Mouse (Mus musculus): ENCODE results near the gene Snx1. TPM values are rescaled to one million over a fixed set of nuclear protein-coding genes. Genes with fewer than 3 reads are reported as not detected.

Snx1 gene
- total RNA-seq, 2 experiments from 2014 or later: 55.2 to 56.4 TPM

DNA sequence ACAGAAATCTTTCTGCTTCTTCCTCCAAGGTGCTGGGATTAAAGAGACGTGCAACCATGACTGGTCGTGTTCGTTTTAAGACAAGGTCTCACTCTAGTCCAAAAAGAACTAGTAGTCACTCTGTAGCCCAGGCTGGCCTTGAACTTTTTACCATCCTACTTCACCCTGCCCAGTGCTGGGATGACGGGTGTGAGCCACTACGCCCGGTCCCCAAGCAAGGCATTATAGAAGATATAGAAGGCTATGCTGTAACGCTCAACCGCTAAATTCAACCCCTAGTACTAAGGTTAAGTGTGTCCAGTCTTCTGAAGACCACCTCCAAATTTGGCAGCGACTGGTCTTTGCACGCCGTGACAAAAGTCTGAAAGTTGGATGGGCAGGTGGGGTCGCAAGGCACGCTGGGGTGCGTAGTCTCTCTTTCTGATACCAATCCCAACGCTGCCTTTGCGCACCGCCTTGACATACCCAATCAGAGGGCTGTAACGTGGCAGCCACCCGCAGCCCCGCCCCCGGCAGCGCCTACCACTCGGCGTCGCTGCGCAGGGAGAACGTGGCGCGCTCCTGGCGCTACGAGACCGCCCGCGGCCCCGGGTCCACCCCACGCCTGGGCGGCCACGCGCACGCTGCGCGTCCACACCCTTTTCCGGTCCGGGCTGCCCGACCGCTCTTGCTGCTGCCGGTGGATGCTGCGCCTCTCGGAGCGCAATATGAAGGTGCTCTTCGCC is 66.6 kb downstream of the Snx1 start, which contains the start of gene Ppib:
Ppib (plus strand) TSS at position 640 of the 725 bp plus-strand sequence.
- peak; percentile 95 to 98 for DNase-seq (ENCODE audit: low spot score in 2 of 2)

DNA sequence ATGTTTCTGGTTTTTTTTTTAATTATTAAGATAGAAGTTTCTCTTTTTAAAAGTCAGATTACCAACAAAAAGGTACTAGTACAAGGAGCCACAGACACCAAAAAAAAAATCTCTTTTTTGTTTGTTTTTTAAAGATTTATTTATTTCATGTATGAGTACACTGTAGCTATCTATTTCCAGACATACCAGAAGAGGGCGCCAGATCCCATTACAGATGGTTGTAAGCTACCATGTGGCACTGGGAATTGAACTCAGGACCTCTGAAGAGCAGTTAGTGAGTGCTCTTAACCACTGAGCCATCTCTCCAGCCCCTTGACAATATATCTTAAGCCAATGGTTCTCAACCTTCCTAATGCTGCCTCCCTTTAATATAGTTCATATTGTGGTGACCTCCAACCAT is 72.8 kb downstream of the Snx1 start:
- DNase-seq (ENCODE audit: low spot score in 2 of 2): no peak

DNA sequence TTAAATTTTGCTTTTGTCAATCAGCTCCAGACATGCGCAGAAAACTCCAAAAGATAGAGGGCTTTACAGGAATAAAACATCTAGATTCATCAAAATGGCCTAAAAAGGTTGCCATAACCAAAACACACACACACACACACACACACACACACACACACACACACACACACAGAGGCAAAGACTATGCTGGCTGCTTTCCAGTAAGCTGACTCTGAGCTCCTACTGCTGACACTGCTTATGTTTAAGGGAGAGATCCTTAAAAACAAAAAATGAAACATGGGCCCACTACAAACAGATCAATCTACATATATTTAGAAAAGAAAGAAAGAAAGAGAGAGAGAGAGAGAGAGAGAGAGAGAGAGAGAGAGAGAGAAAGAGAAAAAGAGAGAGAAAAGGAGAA is 73.7 kb downstream of the Snx1 start:
- no peak for DNase-seq (ENCODE audit: low spot score in 2 of 2)

DNA sequence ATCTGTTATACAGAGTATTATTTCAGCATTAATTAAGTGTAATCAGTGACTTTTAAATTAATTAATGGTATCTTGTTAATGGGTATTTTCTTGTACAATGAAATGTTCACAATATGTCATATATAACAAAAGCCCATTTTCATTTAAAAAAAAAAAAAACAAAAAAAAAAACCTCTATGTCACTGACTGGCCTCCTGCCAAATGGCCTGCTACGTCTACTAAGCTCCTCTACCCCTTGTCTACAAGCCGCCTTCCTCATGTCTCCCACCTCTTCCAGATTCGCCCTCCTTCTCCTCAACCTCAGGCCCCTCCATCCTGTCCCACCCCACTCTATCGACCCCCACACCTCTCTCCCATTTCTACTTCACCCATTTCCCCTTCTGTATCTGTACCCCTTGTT is 74.9 kb downstream of the Snx1 start:
- no peak for DNase-seq (ENCODE audit: low spot score in 2 of 2)

DNA sequence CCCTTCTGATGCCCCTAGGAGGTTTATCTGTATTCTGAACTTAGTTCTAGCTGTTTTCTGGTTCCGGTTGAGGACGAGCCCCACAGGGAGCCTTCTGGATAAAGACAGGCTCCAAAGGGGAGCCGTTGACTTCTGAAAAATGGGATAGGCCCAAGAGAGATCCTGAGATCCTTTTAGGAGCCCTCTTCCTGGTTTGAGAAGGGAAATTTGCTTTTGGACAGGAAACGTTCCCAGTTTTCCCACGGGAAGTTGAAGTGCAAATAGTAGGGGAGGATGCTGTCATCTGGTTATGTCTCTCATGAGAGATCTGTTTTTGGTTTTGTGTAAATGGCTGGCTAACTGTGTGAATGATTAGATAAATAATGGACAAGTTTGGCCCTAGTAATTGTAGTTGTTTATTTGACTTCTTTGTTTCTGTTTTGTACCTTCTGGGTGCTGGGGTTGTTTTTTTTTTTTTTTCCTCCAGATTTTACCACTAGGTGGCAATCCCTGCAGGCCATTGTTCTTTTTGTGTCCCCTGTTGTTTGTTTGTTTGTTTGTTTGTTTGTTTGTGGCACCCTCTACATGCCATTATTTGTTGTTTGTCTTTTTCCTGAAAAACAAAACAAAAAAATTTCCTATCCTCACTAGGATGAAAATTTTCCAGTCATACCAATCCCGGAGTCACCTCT is 76.3 kb downstream of the Snx1 start:
- no peak for DNase-seq (ENCODE audit: low spot score in 2 of 2)

DNA sequence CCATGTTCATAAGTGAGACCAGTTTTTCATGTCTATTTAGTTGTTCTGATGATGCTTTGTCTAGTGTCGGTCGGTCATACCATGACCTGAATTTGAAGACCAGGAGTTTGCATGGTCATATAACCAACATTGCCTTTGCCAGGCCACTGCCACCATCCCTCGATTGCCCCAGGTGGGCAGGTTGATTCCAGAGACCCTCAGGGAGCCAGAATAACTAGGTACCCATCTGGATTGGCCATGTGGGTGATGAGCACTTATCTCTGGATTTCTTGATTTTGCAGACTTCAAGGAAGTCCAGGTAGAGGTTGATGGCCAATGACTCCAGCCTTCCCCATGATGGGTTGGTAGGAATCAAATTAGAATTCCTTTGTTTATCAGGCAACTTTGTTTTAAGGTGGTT is 83.1 kb downstream of the Snx1 start:
- DNase-seq (ENCODE audit: low spot score in 2 of 2): no peak

DNA sequence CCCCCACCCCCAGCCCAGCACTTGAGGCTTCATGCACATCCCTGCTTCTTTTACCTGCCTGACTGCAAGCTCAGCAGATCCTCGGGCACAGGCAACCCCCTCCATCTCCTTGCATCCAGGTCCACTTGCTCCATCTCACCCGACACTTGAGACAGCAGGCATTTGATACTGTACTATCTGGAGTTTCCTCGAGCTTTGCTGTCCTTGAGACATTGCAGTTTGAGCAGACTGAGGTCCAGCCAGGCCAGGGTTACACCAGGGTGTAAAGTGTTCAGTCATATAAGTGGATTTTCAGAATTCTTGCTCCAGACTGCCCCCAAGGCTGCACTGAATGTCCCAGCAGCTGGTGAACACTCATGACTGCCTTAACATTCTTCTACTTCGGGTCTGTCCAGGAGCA is 84.1 kb downstream of the Snx1 start:
- no peak for DNase-seq (ENCODE audit: low spot score in 2 of 2)

DNA sequence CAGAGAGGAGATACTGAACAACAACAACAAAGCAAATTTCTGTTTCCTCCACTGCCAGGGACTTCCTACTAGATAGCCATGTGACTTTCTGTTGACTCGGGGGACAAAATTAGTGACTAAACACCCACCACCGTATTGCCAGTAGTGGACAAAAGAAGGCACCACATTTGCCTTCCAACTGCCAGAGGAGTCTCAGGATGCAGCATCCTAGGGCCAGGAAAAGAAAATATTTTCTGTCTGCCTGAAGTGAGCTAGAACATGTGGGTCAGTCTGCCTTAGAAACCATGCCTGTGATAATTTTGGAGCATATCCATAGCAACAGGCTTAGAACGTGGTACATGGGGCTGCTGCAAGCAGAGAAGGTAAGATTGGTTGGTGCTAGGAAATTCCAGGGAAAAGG is 85.6 kb downstream of the Snx1 start:
- DNase-seq (ENCODE audit: low spot score in 2 of 2): no peak

DNA sequence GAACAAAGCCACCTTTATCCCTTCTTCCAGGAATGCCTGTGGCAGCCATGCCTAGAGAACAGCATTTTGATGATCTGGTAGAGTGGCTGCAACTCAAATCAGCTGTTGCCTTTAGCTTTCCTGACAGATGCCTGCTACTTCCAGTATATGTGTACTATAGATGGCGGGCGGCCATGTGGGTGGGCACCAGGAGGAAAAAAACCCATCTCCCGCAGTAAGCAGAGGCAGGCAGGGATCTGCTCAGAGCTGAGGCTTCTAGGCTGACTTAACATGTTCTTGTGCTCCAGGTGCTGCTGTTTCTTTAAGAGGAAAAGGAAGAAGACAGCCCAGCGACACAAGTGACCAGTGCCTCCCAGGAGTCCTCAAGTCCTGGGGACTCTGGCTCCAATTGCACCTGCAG is 87.1 kb downstream of the Snx1 start:
- no peak for DNase-seq (ENCODE audit: low spot score in 2 of 2)

DNA sequence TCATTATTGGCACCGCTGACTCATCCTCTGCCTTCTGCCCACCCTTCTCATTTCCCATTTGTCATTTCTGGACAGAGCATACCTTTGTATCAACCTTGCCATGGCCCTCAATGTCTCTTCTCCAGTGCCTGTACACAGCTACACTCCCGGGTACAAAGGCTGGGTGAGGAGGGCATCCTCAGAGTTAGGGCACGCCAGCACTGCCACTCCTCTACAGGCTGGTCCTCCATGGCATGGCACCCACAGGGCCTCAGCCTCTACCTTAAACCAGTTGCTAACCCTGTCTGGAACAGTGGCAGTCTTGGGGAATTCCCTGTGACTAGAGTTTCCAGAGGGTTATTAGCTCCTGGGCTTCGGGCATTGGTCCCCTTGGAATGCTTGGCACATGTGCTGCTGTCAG is 87.8 kb downstream of the Snx1 start:
- DNase-seq (ENCODE audit: low spot score in 2 of 2): no peak

Other genes starting within 250 kb of the Snx1 start
- gene Pclaf, start 236.3 kb downstream of the Snx1 start, total RNA-seq (2021): 1 to 10 TPM; 4.8 to 6.1 TPM
- gene Trip4, start 217.8 kb downstream of the Snx1 start, total RNA-seq (2021): 10 to 100 TPM; 35.7 to 39.0 TPM
- gene Csnk1g1, start 217.7 kb downstream of the Snx1 start, total RNA-seq (2021): 10 to 100 TPM; 49.6 to 50.7 TPM
- 100 to 1,000 TPM; 268 to 273 TPM for gene Ppib, start 66.4 kb downstream of the Snx1 start, total RNA-seq (2021)
- 1 to 10 TPM; 7.7 to 7.9 TPM for gene Snx22, start 56.9 kb downstream of the Snx1 start, total RNA-seq (2021)
- 10 to 100 TPM; 27.2 to 28.9 TPM for gene Ciao2a, start within 50 bp of the Snx1 start, total RNA-seq (2021)
- under 1 TPM; 0.87 to 0.94 TPM for gene Dapk2, start 31.6 kb upstream of the Snx1 start, total RNA-seq (2021)
- 100 to 1,000 TPM; 114 to 122 TPM for gene Herc1, start 223.9 kb upstream of the Snx1 start, total RNA-seq (2021)